Mouse (Mus musculus): ENCODE results near the gene Trim65.

- no peak for TF ChIP-seq CTCF (IDR thresholded peaks at IDR 0.05; ENCODE audit: control insufficient read depth, insufficient read depth, low read length)
- TF ChIP-seq POLR2A (IDR thresholded peaks at IDR 0.05; ENCODE audit: borderline replicate concordance, control insufficient read depth, low read depth, low read length) = no peak
Observed at GRCm38 (mm10) chr11:116129993-116130487, 888 bp downstream of the Trim65 start.

Measured in bone marrow, adult 2 months (tissue).